Mouse (Mus musculus): ENCODE results near the gene Tnfrsf4. TPM values are rescaled to one million over a fixed set of nuclear protein-coding genes. Genes with fewer than 3 reads are reported as not detected.

The Tnfrsf4 gene
- 0.19 and 0.89 TPM in 2 replicates for polyA plus RNA-seq (2015; fragmentation: Nextera tagmentation; extraction: Ambion mirVana)

DNA sequence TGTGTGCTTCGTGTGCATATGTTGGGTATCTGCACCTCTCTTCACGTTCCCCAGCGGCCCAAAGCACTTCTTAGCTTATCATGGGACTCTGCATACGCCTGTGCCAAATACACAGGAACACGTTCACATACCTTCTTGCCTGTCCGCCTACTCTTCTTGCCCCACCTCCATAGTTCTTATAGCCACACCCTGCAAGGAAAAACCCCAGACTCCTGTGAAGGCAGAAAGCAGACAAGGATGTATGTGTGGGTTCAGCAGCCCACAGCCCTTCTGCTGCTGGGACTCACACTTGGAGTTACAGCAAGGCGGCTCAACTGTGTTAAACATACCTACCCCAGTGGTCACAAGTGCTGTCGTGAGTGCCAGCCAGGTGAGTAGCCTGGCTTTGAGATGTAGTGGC is at the start of gene Tnfrsf4:
TSS of gene Tnfrsf4 (plus strand) at position 207 of the 400 bp plus-strand sequence.
- ATAC-seq (ENCODE audit: low FRiP score): no peak
- Histone ChIP-seq H3K27ac (replicated peaks) (no peak within 1 kb of the TSS), H3K4me3 (replicated peaks) (no peak within 1 kb of the TSS), H3K4me1 (no peaks in the 10 kb centered on the region), H3K27me3 (replicated peaks) (no peaks in the 10 kb centered on the region), H3K9ac (replicated peaks) (no peak within 1 kb of the TSS), H3K9me3 (replicated peaks) (no peaks in the 10 kb centered on the region), H3K4me2 (no peak within 1 kb of the TSS), H3K36me3 (peaks cover 50% of the 10 kb centered on the region)
- 89% methylated on average over 8 of the region's 8 CpGs for WGBS

GRCm38 (mm10) chr4:155964396-155964795 is 49.2 kb upstream of the Tnfrsf4 start:
- WGBS: 95% methylated on average over 11 of the region's 11 CpGs
- no peak for ATAC-seq (ENCODE audit: low FRiP score)
- Histone ChIP-seq H3K9ac (replicated peaks) (no peak overlapping the region), H3K4me1 (peaks cover 15% of the 10 kb centered on the region), H3K4me3 (replicated peaks) (no peak overlapping the region), H3K4me2 (no peak overlapping the region), H3K9me3 (replicated peaks) (no peaks in the 10 kb centered on the region), H3K36me3 (peaks cover 23% of the 10 kb centered on the region), H3K27ac (replicated peaks) (no peak overlapping the region), H3K27me3 (replicated peaks) (no peaks in the 10 kb centered on the region)

GRCm38 (mm10) chr4:155969043-155969653 is 44.5 kb upstream of the Tnfrsf4 start:
- no peak overlapping the region for H3K4me2 ChIP-seq

GRCm38 (mm10) chr4:155970286-155970685 is 43.4 kb upstream of the Tnfrsf4 start:
- 66% methylated on average over 5 of the region's 5 CpGs for WGBS

More at GRCm38 (mm10) chr4:155969043-155969653, 44.5 kb upstream of the Tnfrsf4 start:
- ATAC-seq (ENCODE audit: low FRiP score): no peak
- Histone ChIP-seq H3K36me3 (peaks cover 23% of the 10 kb centered on the region), H3K4me3 (replicated peaks) (no peak overlapping the region), H3K9ac (replicated peaks) (no peak overlapping the region), H3K4me1 (no peaks in the 10 kb centered on the region), H3K27me3 (replicated peaks) (no peaks in the 10 kb centered on the region), H3K9me3 (replicated peaks) (no peaks in the 10 kb centered on the region), H3K27ac (replicated peaks) (no peak overlapping the region)
- 85% methylated on average over 13 of the region's 13 CpGs for WGBS

GRCm38 (mm10) chr4:155972651-155973050 is 41.0 kb upstream of the Tnfrsf4 start:
- H3K9me3 ChIP-seq (replicated peaks): no peaks in the 10 kb centered on the region
- no peaks in the 10 kb centered on the region for H3K4me1 ChIP-seq

More at GRCm38 (mm10) chr4:155970286-155970685, 43.4 kb upstream of the Tnfrsf4 start:
- no peak overlapping the region for H3K9ac ChIP-seq (replicated peaks)
- no peak overlapping the region for H3K27ac ChIP-seq (replicated peaks)
- no peaks in the 10 kb centered on the region for H3K9me3 ChIP-seq (replicated peaks)
- H3K4me2 ChIP-seq: no peak overlapping the region
- no peak overlapping the region for H3K4me3 ChIP-seq (replicated peaks)
- H3K4me1 ChIP-seq: no peaks in the 10 kb centered on the region
- H3K27me3 ChIP-seq (replicated peaks): no peaks in the 10 kb centered on the region
- no peak for ATAC-seq (ENCODE audit: low FRiP score)
- H3K36me3 ChIP-seq: peaks cover 14% of the 10 kb centered on the region

DNA sequence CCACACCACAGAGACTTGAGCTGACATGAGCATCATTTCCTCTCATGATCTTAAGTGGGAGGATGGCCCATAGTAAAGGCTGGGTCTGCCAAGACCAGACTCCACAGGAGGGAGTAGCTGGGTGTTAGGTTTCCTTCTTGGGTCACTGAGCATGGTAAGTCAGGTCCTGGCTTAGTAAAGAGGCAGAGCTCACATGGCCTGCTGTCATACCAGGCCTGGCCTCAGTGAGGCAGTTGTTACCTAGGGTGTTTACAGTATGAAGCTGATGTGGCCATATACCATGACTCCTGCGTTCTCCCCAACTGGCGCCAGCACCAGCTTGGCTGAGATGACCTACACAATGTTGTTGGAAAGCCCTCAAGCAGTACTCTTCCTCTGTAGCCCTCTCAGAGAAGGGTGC is 40.4 kb upstream of the Tnfrsf4 start:
- H3K4me2 ChIP-seq: no peak overlapping the region
- 92% methylated on average over 2 of the region's 2 CpGs for WGBS
- no peak overlapping the region for H3K27ac ChIP-seq (replicated peaks)
- no peak overlapping the region for H3K9ac ChIP-seq (replicated peaks)
- H3K4me3 ChIP-seq (replicated peaks): no peak overlapping the region
- no peak for ATAC-seq (ENCODE audit: low FRiP score)
- H3K36me3 ChIP-seq: no peaks in the 10 kb centered on the region
- no peaks in the 10 kb centered on the region for H3K9me3 ChIP-seq (replicated peaks)
- H3K4me1 ChIP-seq: no peaks in the 10 kb centered on the region
- H3K27me3 ChIP-seq (replicated peaks): no peaks in the 10 kb centered on the region

More at GRCm38 (mm10) chr4:155972651-155973050, 41.0 kb upstream of the Tnfrsf4 start:
- H3K4me3 ChIP-seq (replicated peaks): no peak overlapping the region
- H3K27me3 ChIP-seq (replicated peaks): no peaks in the 10 kb centered on the region
- H3K36me3 ChIP-seq: no peaks in the 10 kb centered on the region
- ATAC-seq (ENCODE audit: low FRiP score): no peak
- 65% methylated on average over 6 of the region's 6 CpGs for WGBS
- H3K9ac ChIP-seq (replicated peaks): no peak overlapping the region
- H3K27ac ChIP-seq (replicated peaks): no peak overlapping the region
- no peak overlapping the region for H3K4me2 ChIP-seq

DNA sequence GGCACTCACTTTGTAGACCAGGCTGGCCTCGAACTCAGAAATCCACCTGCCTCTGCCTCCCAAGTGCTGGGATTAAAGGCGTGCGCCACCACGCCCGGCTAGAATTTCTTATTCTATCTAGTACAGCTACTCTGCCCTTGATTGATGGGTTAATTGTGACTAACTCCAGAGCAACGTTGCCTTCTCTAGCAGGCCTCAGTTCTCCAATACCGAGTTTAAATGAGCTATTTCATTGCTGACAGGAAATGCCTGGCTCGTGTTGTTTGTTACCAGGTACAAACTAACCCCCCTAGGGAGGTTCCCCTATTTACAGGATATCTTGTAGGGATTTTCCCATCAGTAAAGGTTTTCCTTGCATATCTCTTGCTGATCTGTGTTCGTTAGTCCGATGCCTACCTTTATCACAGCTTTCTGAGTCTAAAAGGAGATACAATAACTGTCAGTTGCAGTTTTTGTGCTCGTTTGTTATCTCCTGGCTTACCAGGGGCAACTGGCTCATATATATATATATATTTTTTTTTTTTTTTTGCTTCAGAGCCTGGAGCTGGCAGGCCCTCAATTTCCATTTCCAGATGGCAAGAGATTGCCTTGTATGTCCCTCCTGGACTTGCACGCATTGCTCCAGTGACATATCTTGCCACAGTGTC is 32.1 kb upstream of the Tnfrsf4 start:
- H3K9ac ChIP-seq (replicated peaks): no peak overlapping the region

DNA sequence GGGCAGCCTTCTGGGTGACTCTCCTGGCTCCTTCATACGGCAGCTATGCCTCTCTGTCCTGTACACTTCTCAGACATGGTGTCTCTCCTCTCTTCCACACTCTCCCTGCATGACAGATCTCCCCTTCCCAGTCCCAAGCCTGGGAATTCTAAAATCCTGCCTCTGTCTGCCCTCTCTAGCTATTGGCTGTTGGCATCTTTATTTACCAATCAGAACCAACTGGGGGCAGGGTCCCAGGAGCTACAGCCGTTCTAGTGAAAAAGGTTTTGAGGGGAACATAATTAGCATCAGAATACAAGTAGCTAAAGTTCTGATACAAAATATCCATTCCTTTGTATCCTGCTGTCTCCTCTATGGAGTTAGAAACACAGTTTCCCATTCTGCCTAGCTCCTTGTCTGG is 29.9 kb upstream of the Tnfrsf4 start:
- ATAC-seq (ENCODE audit: low FRiP score): no peak
- Histone ChIP-seq H3K4me3 (replicated peaks) (no peak overlapping the region), H3K36me3 (no peaks in the 10 kb centered on the region), H3K9me3 (replicated peaks) (no peaks in the 10 kb centered on the region), H3K27ac (replicated peaks) (no peak overlapping the region), H3K9ac (replicated peaks) (no peak overlapping the region), H3K4me1 (no peaks in the 10 kb centered on the region), H3K27me3 (replicated peaks) (no peaks in the 10 kb centered on the region), H3K4me2 (no peak overlapping the region)
- 23% methylated on average over 2 of the region's 2 CpGs for WGBS

More for the DNA sequence above, 32.1 kb upstream of the Tnfrsf4 start:
- H3K4me1 ChIP-seq: no peaks in the 10 kb centered on the region
- no peak for ATAC-seq (ENCODE audit: low FRiP score)
- H3K36me3 ChIP-seq: no peaks in the 10 kb centered on the region
- no peaks in the 10 kb centered on the region for H3K9me3 ChIP-seq (replicated peaks)
- H3K4me2 ChIP-seq: no peak overlapping the region
- H3K27ac ChIP-seq (replicated peaks): no peak overlapping the region
- H3K4me3 ChIP-seq (replicated peaks): no peak overlapping the region
- no peaks in the 10 kb centered on the region for H3K27me3 ChIP-seq (replicated peaks)
- WGBS: 78% methylated on average over 12 of the region's 12 CpGs

- Histone ChIP-seq H3K4me1 (peaks cover 41% of the 10 kb centered on the region), H3K9me3 (replicated peaks) (no peaks in the 10 kb centered on the region), H3K4me3 (replicated peaks) (peak overlapping the region; percentile 70), H3K27ac (replicated peaks) (peak overlapping the region; percentile 97), H3K4me2 (peak overlapping the region; percentile 99), H3K27me3 (replicated peaks) (no peaks in the 10 kb centered on the region), H3K9ac (replicated peaks) (peak overlapping the region; percentile 82), H3K36me3 (peaks cover 4% of the 10 kb centered on the region; the same call in 1 of the 2 replicates)
- peak; percentile 6; the same call in 1 of the 2 replicates for ATAC-seq (ENCODE audit: low FRiP score)
- WGBS: 88% methylated on average over 22 of the region's 22 CpGs
Measured at GRCm38 (mm10) chr4:155991211-155991907, 22.3 kb upstream of the Tnfrsf4 start.

DNA sequence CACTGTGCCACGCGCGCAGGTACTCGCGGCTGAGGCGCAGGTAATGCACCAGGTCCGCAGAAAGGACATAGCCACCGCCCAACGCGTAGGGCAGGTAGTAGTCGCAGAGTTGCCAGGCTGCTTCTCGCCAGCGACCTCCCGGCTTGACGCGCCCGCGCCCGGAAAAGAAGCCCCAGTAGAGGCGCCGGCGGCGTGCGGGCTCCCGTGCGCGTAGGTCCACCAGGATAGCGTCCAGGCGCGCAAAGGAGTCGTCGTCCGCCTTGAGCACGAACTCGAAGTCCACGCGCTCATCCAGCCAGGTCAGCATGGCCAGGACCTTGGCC is 21.8 kb upstream of the Tnfrsf4 start:
- Histone ChIP-seq H3K27me3 (replicated peaks) (no peaks in the 10 kb centered on the region), H3K36me3 (peaks cover 8% of the 10 kb centered on the region), H3K9ac (replicated peaks) (peak overlapping the region; percentile 82), H3K4me1 (peaks cover 41% of the 10 kb centered on the region), H3K9me3 (replicated peaks) (no peaks in the 10 kb centered on the region), H3K4me2 (peak overlapping the region; percentile 99), H3K27ac (replicated peaks) (peak overlapping the region; percentile 97), H3K4me3 (replicated peaks) (peak overlapping the region; percentile 70)
- 21% methylated on average over 37 of the region's 37 CpGs for WGBS
- no peak; the same call in 1 of the 2 replicates for ATAC-seq (ENCODE audit: low FRiP score)

DNA sequence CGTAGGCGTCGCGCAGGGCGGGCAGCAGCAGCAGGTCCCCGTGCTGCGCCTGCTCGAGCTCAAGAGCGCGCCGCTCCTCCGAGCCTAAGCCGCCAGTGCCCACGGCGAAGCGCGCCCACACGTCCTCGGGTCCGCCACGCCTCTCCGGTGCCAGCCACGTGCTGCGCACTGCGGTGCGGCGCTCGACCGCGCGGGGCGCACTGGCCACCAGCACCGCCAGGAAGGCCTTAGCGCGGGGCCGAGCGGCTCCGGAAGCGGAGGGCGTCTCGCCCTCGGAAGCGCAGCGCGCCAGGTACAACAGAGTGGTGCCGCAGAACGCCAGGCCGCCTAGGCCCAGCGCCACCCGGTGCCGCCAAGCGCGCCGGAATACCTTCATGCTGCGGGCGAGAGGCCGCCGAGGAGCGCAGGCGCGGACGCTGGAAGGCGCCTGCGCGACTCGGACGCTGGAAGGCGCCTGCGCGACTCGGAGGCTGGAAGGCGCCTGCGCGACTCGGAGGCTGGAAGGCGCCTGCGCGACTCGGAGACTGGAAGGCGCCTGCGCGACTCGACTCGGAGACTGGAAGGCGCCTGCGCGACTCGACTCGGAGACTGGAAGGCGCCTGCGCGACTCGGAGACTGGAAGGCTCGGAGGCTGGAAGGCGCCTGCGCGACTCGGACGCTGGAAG is 21.3 kb upstream of the Tnfrsf4 start, which contains the start of the genes B3galt6 and Sdf4:
TSS of gene B3galt6 (minus strand) at position 409 of the 665 bp plus-strand sequence.
TSS of gene Sdf4 (plus strand) at position 632 of the 665 bp plus-strand sequence.
- WGBS: under 1% methylated on average over 97 of the region's 99 CpGs
- H3K27me3 ChIP-seq (replicated peaks): no peaks in the 10 kb centered on the region
- H3K9ac ChIP-seq (replicated peaks): peak within 1 kb of the TSS; percentile 82
- peak within 1 kb of the TSS; percentile 70 for H3K4me3 ChIP-seq (replicated peaks)
- H3K4me1 ChIP-seq: peaks cover 41% of the 10 kb centered on the region
- peak; percentile 89 for ATAC-seq (ENCODE audit: low FRiP score)
- H3K27ac ChIP-seq (replicated peaks): peak within 1 kb of the TSS; percentile 99
- H3K36me3 ChIP-seq: peaks cover 11% of the 10 kb centered on the region
- H3K4me2 ChIP-seq: peak within 1 kb of the TSS; percentile 99
- no peaks in the 10 kb centered on the region for H3K9me3 ChIP-seq (replicated peaks)

Data from neural tube, embryonic 15.5 days (tissue).